Mouse (Mus musculus) megakaryocyte-erythroid progenitor cell, adult 5-6 weeks (primary cell): ENCODE results near the gene Ecm2. TPM values are rescaled to one million over a fixed set of nuclear protein-coding genes. Genes with fewer than 3 reads are reported as not detected.

Experiments
- ATAC-seq: replicated peaks from 2 replicates; pipeline ENCODE4 v1.8.0; 2016; ENCODE audit warnings: mild to moderate bottlenecking, inconsistent platforms; ENCODE audit not compliant: severe bottlenecking, poor library complexity, low FRiP score, low TSS enrichment
- total RNA-seq, 2 experiments: library from RNA; stranded (forward) in 1 of 2; stranded (reverse) in 1 of 2; fragments of 200-1000, 215-1000 nt in 1 of 2; fragments of >200 nt in 1 of 2; fragmentation: Nextera tagmentation in 1 of 2; gene quantifications; 2 replicates each; pipeline ENCODE4 v1.2.3; 2014 to 2017

The Ecm2 gene
- total RNA-seq, 2 experiments from 2014 or later: not detected

DNA sequence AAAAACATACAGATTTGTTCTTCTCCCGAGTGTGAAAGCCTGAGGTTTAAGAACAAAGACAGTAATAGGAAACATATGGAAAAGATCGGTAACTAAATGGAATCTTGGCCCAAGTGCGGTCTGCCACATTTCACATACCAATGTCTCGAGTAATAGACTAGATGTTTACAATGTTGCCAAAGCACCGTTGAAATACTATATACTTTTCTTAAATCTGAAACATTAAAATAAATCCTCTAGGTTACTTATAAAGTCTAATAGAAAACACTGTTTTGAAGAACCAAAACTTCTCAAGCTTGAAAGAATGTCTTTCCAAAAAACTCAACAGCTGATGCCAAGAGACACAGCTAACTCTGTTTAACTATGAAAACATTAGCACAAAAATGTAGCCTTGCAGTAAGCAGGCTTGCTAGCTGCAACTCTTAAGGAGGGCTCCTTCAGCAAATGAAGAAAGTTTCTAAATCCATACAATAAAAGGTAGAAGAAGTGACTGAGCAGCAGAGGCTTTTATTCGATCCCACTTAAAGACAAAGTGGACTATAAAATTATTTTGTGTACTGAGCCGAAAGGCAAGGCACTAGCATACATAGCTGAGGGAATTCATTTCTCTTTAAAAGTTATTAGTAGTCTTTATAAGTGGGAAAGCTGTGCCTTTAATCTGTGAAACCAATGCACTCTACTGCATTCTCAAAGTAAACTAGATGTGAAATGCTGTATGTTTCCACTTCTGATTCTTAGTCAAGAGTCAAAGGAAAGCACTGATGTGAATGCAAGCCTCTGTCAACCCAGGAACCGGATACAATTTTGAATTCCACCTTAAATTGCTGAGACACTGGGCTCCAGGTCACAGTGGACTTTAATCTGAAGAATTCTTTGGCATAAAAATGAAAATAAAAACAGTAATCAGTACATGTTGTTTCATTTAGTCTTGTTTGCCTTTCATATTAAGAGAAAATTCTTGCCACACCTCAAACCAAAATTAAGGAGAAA, 77.2 kb downstream of the Ecm2 start, which contains the start of gene Omd:
TSS of gene Omd (plus strand) at position 922 of the 990 bp plus-strand sequence.
- ATAC-seq: no peak

Other genes starting within 250 kb of the Ecm2 start
- gene Fgd3, start 184.5 kb upstream of the Ecm2 start, total RNA-seq (2014; fragmentation: Nextera tagmentation): 4.5 and 5.0 TPM in 2 replicates
- 4.6 and 5.2 TPM in 2 replicates for gene Fgd3, start 184.5 kb upstream of the Ecm2 start, total RNA-seq (2017)
- gene Bicd2, start 163.2 kb upstream of the Ecm2 start, total RNA-seq (2014; fragmentation: Nextera tagmentation): 14.8 and 16.1 TPM in 2 replicates
- 18.3 and 26.2 TPM in 2 replicates for gene Bicd2, start 163.2 kb upstream of the Ecm2 start, total RNA-seq (2017)
- 8.9 and 9.8 TPM in 2 replicates for gene Ippk, start 83.6 kb upstream of the Ecm2 start, total RNA-seq (2014; fragmentation: Nextera tagmentation)
- gene Ippk, start 83.6 kb upstream of the Ecm2 start, total RNA-seq (2017): 13.0 and 13.2 TPM in 2 replicates
- gene Tes3-ps, start 11.5 kb upstream of the Ecm2 start, total RNA-seq (2014; fragmentation: Nextera tagmentation): 0.12 and 0.20 TPM in 2 replicates
- 6.5 and 7.0 TPM in 2 replicates for gene Tes3-ps, start 11.5 kb upstream of the Ecm2 start, total RNA-seq (2017)
- gene Aspn, start 39.6 kb downstream of the Ecm2 start, total RNA-seq (2014; fragmentation: Nextera tagmentation): not detected in 2 replicates
- not detected in 2 replicates for gene Aspn, start 39.6 kb downstream of the Ecm2 start, total RNA-seq (2017)
- gene Omd, start 77.7 kb downstream of the Ecm2 start, total RNA-seq (2014; fragmentation: Nextera tagmentation): not detected in 2 replicates
- 0.47 TPM in 1 of 2 replicates, not detected in the other for gene Omd, start 77.7 kb downstream of the Ecm2 start, total RNA-seq (2017)
- gene Ogn, start 103.2 kb downstream of the Ecm2 start, total RNA-seq (2014; fragmentation: Nextera tagmentation): not detected in 2 replicates
- gene Ogn, start 103.2 kb downstream of the Ecm2 start, total RNA-seq (2017): not detected in 2 replicates
- 44.6 and 44.7 TPM in 2 replicates for gene Cenpp, start 148.0 kb downstream of the Ecm2 start, total RNA-seq (2014; fragmentation: Nextera tagmentation)
- 33.8 and 43.8 TPM in 2 replicates for gene Cenpp, start 148.0 kb downstream of the Ecm2 start, total RNA-seq (2017)
- 43.9 and 63.1 TPM in 2 replicates for gene Nol8, start 148.3 kb downstream of the Ecm2 start, total RNA-seq (2014; fragmentation: Nextera tagmentation)
- gene Nol8, start 148.3 kb downstream of the Ecm2 start, total RNA-seq (2017): 60.7 and 71.4 TPM in 2 replicates
- 77.6 and 124 TPM in 2 replicates for gene Iars, start 177.3 kb downstream of the Ecm2 start, total RNA-seq (2014; fragmentation: Nextera tagmentation)
- gene Iars, start 177.3 kb downstream of the Ecm2 start, total RNA-seq (2017): 90.4 and 105 TPM in 2 replicates